ENCODE assay signal across 7 mouse cellular contexts in the genomic region with DNA sequence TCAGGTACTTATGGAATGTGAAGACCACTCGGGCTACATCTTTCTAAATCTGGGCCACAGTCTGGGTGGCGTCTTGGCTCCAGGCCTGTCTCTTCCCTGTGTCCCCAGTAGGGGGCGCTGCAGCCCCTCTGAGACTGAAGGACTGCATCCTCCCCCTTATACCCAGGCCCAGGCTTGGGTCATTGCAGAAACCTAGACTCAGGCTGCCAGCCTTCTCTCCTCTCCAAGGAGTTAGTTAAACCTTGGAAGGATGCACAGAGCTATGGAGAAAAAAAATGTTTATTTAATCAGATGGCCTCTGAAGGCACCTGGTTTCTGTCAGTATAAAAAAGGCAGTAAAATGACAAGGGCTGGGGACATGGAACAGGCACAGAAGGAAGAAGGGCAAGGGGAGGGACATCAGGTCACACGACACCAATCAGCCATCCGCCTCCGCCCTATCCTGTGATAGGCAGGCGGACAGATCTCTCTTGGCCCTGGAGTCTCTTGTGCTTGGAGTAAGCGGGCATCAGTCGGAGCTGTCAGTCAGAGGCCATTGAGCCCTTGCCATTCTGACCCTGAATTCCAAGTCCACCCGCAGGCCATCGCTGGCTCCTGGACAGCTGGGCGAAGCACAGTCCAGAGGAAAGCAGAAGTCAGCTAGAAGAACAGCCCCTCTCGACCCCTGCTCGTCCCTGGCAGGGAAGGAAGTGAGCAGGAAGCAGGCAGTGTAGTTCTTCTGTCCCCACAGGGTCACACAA. TPM values are rescaled to one million over a fixed set of nuclear protein-coding genes. Genes with fewer than 3 reads are reported as not detected.
DNase-seq lines count a peak whose midpoint lies in the region; ATAC-seq and TF ChIP-seq lines count a peak whose summit lies in the region.

No protein-coding gene starts in this region.

- TF ChIP-seq CTCF in liver, adult 2 months (IDR thresholded peaks at IDR 0.05; ENCODE audit: low read depth, low read length) = peak; percentile 83

- no peak overlapping the region for H3K4me3 ChIP-seq in embryonic facial prominence, embryonic 11.5 days (ENCODE audit: low read depth, low read length)
- H3K4me3 ChIP-seq in liver, adult 2 months (ENCODE audit: insufficient read depth, low read depth, low read length) = no peak overlapping the region

- H3K36me3 ChIP-seq in embryonic facial prominence, embryonic 11.5 days (replicated peaks; ENCODE audit: control insufficient read depth, insufficient read depth, low read depth, low read length) = no peaks in the 10 kb centered on the region
- peaks cover 25% of the 10 kb centered on the region for H3K36me3 ChIP-seq in liver, adult 2 months (ENCODE audit: control insufficient read depth, insufficient read depth, low read length)

- TF ChIP-seq POLR2A in liver, adult 2 months (IDR thresholded peaks at IDR 0.05; ENCODE audit: extremely low read depth, insufficient read depth, low read length) = 0 out of 2 replicates have a peak, but pooled peaks have one; percentile 28

- peak; percentile 79 for ATAC-seq in embryonic facial prominence, embryonic 11.5 days (replicated peaks; ENCODE audit: insufficient number of reproducible peaks, low FRiP score, low TSS enrichment, low read depth)
- ATAC-seq in monocyte, adult 5-6 weeks (replicated peaks; ENCODE audit: insufficient number of reproducible peaks, low FRiP score, low TSS enrichment, poor library complexity, severe bottlenecking) = peak; percentile 48

- H3K4me1 ChIP-seq in embryonic facial prominence, embryonic 11.5 days (ENCODE audit: control insufficient read depth, insufficient read depth, low read length) = no peaks in the 10 kb centered on the region
- H3K4me1 ChIP-seq in liver, adult 2 months (ENCODE audit: control insufficient read depth, insufficient read depth, low read length) = peaks cover 38% of the 10 kb centered on the region

- no peak overlapping the region for H3K4me2 ChIP-seq in embryonic facial prominence, embryonic 11.5 days (ENCODE audit: low read depth, low read length)

- H3K27me3 ChIP-seq in embryonic facial prominence, embryonic 11.5 days (ENCODE audit: control insufficient read depth, insufficient read depth, low read length) = no peaks in the 10 kb centered on the region
- H3K27me3 ChIP-seq in liver, adult 2 months (ENCODE audit: control insufficient read depth, insufficient read depth, low read length) = no peaks in the 10 kb centered on the region

- DNase-seq in adrenal gland, postnatal 14 days = peak; percentile 92
- DNase-seq in embryonic facial prominence, embryonic 11.5 days (ENCODE audit: low spot score) = peak; percentile 88
- DNase-seq in heart, adult 8-10 months (ENCODE audit: low spot score) = peak; percentile 83
- peak; percentile 63 to 74 for DNase-seq in kidney, adult 8-10 months
- peak; percentile 98 for DNase-seq in liver, adult 2 months (ENCODE audit: extremely low read depth, low read depth, low spot score)
- DNase-seq in spleen, postnatal 4 days (ENCODE audit: low spot score in 2 of 2) = peak; percentile 72 to 91

- H3K9me3 ChIP-seq in embryonic facial prominence, embryonic 11.5 days (replicated peaks; ENCODE audit: control insufficient read depth, low read length) = no peaks in the 10 kb centered on the region

- H3K9ac ChIP-seq in embryonic facial prominence, embryonic 11.5 days (replicated peaks; ENCODE audit: low read length) = peak overlapping the region; percentile 39
- peak overlapping the region; percentile 34 for H3K9ac ChIP-seq in liver, adult 2 months (ENCODE audit: low read depth, low read length)

- H3K79me2 ChIP-seq in liver, adult 2 months (ENCODE audit: control insufficient read depth, insufficient read depth, low read length) = no peaks in the 10 kb centered on the region; the same call in 1 of the 2 replicates

- 11% methylated on average over 14 of the region's 14 CpGs for WGBS in embryonic facial prominence, embryonic 11.5 days
- 3% methylated on average over 14 of the region's 14 CpGs for WGBS in liver, adult 2 months

- H3K27ac ChIP-seq in embryonic facial prominence, embryonic 11.5 days (replicated peaks; ENCODE audit: low read depth, low read length) = peak overlapping the region; percentile 62
- H3K27ac ChIP-seq in liver, adult 2 months (replicated peaks; ENCODE audit: insufficient read depth, low read depth, low read length) = peak overlapping the region; percentile 88

RNA-seq across cellular contexts. Expression of gene Hsp90ab1, which starts 12.0 kb away (rescaled TPM):
- 1,351 and 1,485 TPM in 2 replicates for total RNA-seq in adrenal gland, postnatal 14 days (2021)
- polyA plus RNA-seq in embryonic facial prominence, embryonic 11.5 days (2014; fragmentation: Nextera tagmentation; extraction: Ambion mirVana) = 1,660 and 1,740 TPM in 2 replicates
- total RNA-seq in heart, adult 8-10 months (2022) = 1,000 to 10,000 TPM; 1,121 to 1,613 (median 1,357) TPM
- 248 and 362 TPM in 2 replicates for total RNA-seq in liver, adult 2 months (2014; rRNA removed)
- polyA plus RNA-seq in liver, adult 2 months (2012; rRNA removed) = 226 and 272 TPM in 2 replicates
- 826 to 1,618 TPM (median 1,101 TPM) in 3 replicates for total RNA-seq in monocyte, adult 5-6 weeks (2017)

RNA-seq across cellular contexts. Expression of gene Slc29a1, which starts 14.3 kb away (rescaled TPM):
- total RNA-seq in adrenal gland, postnatal 14 days (2021) = 114 and 140 TPM in 2 replicates
- 52.5 and 58.9 TPM in 2 replicates for polyA plus RNA-seq in embryonic facial prominence, embryonic 11.5 days (2014; fragmentation: Nextera tagmentation; extraction: Ambion mirVana)
- 10 to 100 TPM; 58.9 to 70.8 (median 66.9) TPM for total RNA-seq in heart, adult 8-10 months (2022)
- total RNA-seq in liver, adult 2 months (2014; rRNA removed) = 220 and 240 TPM in 2 replicates
- polyA plus RNA-seq in liver, adult 2 months (2012; rRNA removed) = 618 and 693 TPM in 2 replicates
- 34.4 to 64.6 TPM (median 37.8 TPM) in 3 replicates for total RNA-seq in monocyte, adult 5-6 weeks (2017)

RNA-seq across cellular contexts. Expression of gene Mymx, which starts 16.8 kb away (rescaled TPM):
- total RNA-seq in adrenal gland, postnatal 14 days (2021) = 0.44 TPM in 1 of 2 replicates, not detected in the other
- polyA plus RNA-seq in embryonic facial prominence, embryonic 11.5 days (2014; fragmentation: Nextera tagmentation; extraction: Ambion mirVana) = 1.6 and 5.6 TPM in 2 replicates
- total RNA-seq in heart, adult 8-10 months (2022) = not detected
- not detected in 2 replicates for total RNA-seq in liver, adult 2 months (2014; rRNA removed)
- not detected in 2 replicates for polyA plus RNA-seq in liver, adult 2 months (2012; rRNA removed)
- total RNA-seq in monocyte, adult 5-6 weeks (2017) = not detected in 3 replicates

RNA-seq across cellular contexts. Expression of gene Slc35b2, which starts 21.4 kb away (rescaled TPM):
- 54.8 and 56.1 TPM in 2 replicates for total RNA-seq in adrenal gland, postnatal 14 days (2021)
- polyA plus RNA-seq in embryonic facial prominence, embryonic 11.5 days (2014; fragmentation: Nextera tagmentation; extraction: Ambion mirVana) = 85.6 and 92.2 TPM in 2 replicates
- 10 to 100 TPM; 23.1 to 27.9 (median 25.3) TPM for total RNA-seq in heart, adult 8-10 months (2022)
- total RNA-seq in liver, adult 2 months (2014; rRNA removed) = 43.0 and 45.9 TPM in 2 replicates
- polyA plus RNA-seq in liver, adult 2 months (2012; rRNA removed) = 69.7 and 73.0 TPM in 2 replicates
- 26.7 to 47.1 TPM (median 39.0 TPM) in 3 replicates for total RNA-seq in monocyte, adult 5-6 weeks (2017)

RNA-seq across cellular contexts. Expression of gene Nfkbie, which starts 29.6 kb away (rescaled TPM):
- total RNA-seq in adrenal gland, postnatal 14 days (2021) = 3.6 and 8.7 TPM in 2 replicates
- polyA plus RNA-seq in embryonic facial prominence, embryonic 11.5 days (2014; fragmentation: Nextera tagmentation; extraction: Ambion mirVana) = 3.5 and 5.3 TPM in 2 replicates
- 1 to 10 TPM in 3 of 4 experiments, under 1 TPM in 1; 0.65 to 1.5 (median 1.3) TPM for total RNA-seq in heart, adult 8-10 months (2022)
- 1.6 and 1.9 TPM in 2 replicates for total RNA-seq in liver, adult 2 months (2014; rRNA removed)
- polyA plus RNA-seq in liver, adult 2 months (2012; rRNA removed) = 2.0 and 3.0 TPM in 2 replicates
- 55.6 to 60.0 TPM (median 55.9 TPM) in 3 replicates for total RNA-seq in monocyte, adult 5-6 weeks (2017)
